Mouse (Mus musculus): ENCODE measurements around the gene Tmem106a.
"Not testable (repeated sequence)": the region's sequence is repeated elsewhere in the genome, so short reads cannot be mapped to it uniquely, and the experiment has no call there.

Gene Tmem106a

GRCm38 (mm10) chr11:101582054-101583035 lies at the start of gene Tmem106a:
TSS of gene Tmem106a (plus strand) at chr11:101582242.
- in situ Hi-C loops (cut with MboI), result no loop called here

- in situ Hi-C loops (cut with MboI), result no loop called here
Measured at GRCm38 (mm10) chr11:101543533-101543932, 38.5 kb upstream of the Tmem106a start.

GRCm38 (mm10) chr11:101544132-101544531 lies 37.9 kb upstream of the Tmem106a start:
- in situ Hi-C loops (cut with MboI), result no loop called here

- in situ Hi-C loops (cut with MboI), result no loop called here
Measured at GRCm38 (mm10) chr11:101548526-101548925, 33.5 kb upstream of the Tmem106a start.

GRCm38 (mm10) chr11:101551751-101552475 lies 30.1 kb upstream of the Tmem106a start, which contains the start of the genes Brca1 and Nbr1:
TSS of gene Brca1 (minus strand) at chr11:101551955.
TSS of gene Nbr1 (plus strand) at chr11:101552149.
- in situ Hi-C loops (cut with MboI), result no loop called here

- in situ Hi-C loops (cut with MboI), result no loop called here
Measured at GRCm38 (mm10) chr11:101552476-101553300, 29.4 kb upstream of the Tmem106a start.

GRCm38 (mm10) chr11:101553354-101553930 lies 28.6 kb upstream of the Tmem106a start:
- in situ Hi-C loops (cut with MboI), result no loop called here

- in situ Hi-C loops (cut with MboI), result no loop called here
Measured at GRCm38 (mm10) chr11:101556541-101556940, 25.5 kb upstream of the Tmem106a start.

GRCm38 (mm10) chr11:101556954-101557353 lies 25.1 kb upstream of the Tmem106a start:
- in situ Hi-C loops (cut with MboI), result no loop called here

GRCm38 (mm10) chr11:101562391-101562790 lies 19.7 kb upstream of the Tmem106a start:
- in situ Hi-C loops (cut with MboI), result no loop called here

GRCm38 (mm10) chr11:101568421-101568820 lies 13.6 kb upstream of the Tmem106a start:
- in situ Hi-C loops (cut with MboI), result no loop called here

- in situ Hi-C loops (cut with MboI), result no loop called here
Measured at GRCm38 (mm10) chr11:101576116-101576515, 5.9 kb upstream of the Tmem106a start.

GRCm38 (mm10) chr11:101581081-101581764 lies 819 bp upstream of the Tmem106a start:
- in situ Hi-C loops (cut with MboI), result no loop called here

GRCm38 (mm10) chr11:101583205-101583604 lies 1.2 kb downstream of the Tmem106a start:
- in situ Hi-C loops (cut with MboI), result no loop called here

GRCm38 (mm10) chr11:101585031-101585430 lies 3.0 kb downstream of the Tmem106a start:
- in situ Hi-C loops (cut with MboI), result not testable (repeated sequence)

GRCm38 (mm10) chr11:101585805-101586204 lies 3.8 kb downstream of the Tmem106a start:
- in situ Hi-C loops (cut with MboI), result no loop called here

- in situ Hi-C loops (cut with MboI), result no loop called here
Measured at GRCm38 (mm10) chr11:101587676-101588075, 5.6 kb downstream of the Tmem106a start.

- in situ Hi-C loops (cut with MboI), result no loop called here
Measured at GRCm38 (mm10) chr11:101588868-101589267, 6.8 kb downstream of the Tmem106a start.

GRCm38 (mm10) chr11:101589444-101589843 lies 7.4 kb downstream of the Tmem106a start:
- in situ Hi-C loops (cut with MboI), result no loop called here

- in situ Hi-C loops (cut with MboI), result no loop called here
Measured at GRCm38 (mm10) chr11:101589989-101590624, 8.1 kb downstream of the Tmem106a start.
